Mouse (Mus musculus): ENCODE measurements around the gene Jph3.

GRCm38 (mm10) chr8:121828376-121829023, 99.1 kb downstream of the Jph3 start:
- TF ChIP-seq MYOG (IDR thresholded peaks at IDR 0.05; ENCODE audit: control insufficient read depth in 1 of 3, insufficient read depth in 1 of 3, insufficient read length in 2 of 3, low read depth in 2 of 3) = no peak
- no peak for TF ChIP-seq POLR2A (IDR thresholded peaks at IDR 0.05; ENCODE audit: insufficient read length, low read depth)
- no peak for TF ChIP-seq MYOD1 (IDR thresholded peaks at IDR 0.05; ENCODE audit: control insufficient read depth in 1 of 3, insufficient read length in 2 of 3, low read depth in 2 of 3)
- TF ChIP-seq MAX (IDR thresholded peaks at IDR 0.05; ENCODE audit: low read depth) = no peak
- no peak for TF ChIP-seq CEBPB (IDR thresholded peaks at IDR 0.05; ENCODE audit: insufficient read depth, poor library complexity, severe bottlenecking)
- TF ChIP-seq E2F4 (IDR thresholded peaks at IDR 0.05; ENCODE audit: insufficient read depth) = no peak
- TF ChIP-seq TCF12 (IDR thresholded peaks at IDR 0.05; ENCODE audit: insufficient read depth, poor library complexity, severe bottlenecking) = no peak
- no peak for TF ChIP-seq POLR2AphosphoS2 (IDR thresholded peaks at IDR 0.05; ENCODE audit: insufficient read length, low read depth)
